Mouse (Mus musculus): Measurements from ENCODE around the gene Srsf2. TPM values are rescaled to one million over a fixed set of nuclear protein-coding genes. Genes with fewer than 3 reads are reported as not detected.
A peak's percentile ranks its signal among the peaks of the same experiment; 100 is the strongest.

Srsf2 gene
- polyA plus RNA-seq, 1 experiment from 2014 or later, result 1,163 TPM

DNA sequence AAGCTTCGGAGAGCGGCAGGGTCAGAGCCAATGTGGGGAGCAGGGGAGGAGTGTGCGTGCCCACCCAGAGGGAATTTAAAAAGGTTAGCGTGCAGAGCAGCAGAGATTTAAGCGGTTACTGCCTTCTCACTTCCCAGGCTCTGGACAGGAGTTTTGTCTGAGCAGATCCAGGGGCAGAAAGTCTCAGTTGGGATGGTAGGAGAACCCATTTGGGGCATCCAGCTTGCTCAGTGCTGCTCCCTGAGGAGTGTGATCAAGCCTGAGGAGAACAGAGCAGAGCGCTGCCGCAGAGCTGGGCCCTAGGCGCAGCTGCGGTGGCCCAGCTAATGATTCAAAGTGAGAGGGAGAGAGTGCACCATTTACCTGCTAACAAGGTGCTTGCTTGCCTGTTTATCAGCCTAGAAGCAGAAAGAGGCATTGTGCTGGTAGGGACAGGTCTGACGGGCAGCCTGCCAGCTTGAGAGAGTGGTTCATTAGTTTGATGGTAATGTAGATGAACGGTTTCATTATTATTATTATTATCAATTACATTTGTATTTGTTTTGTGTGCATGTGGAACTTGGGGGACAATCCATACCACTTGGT is 44.0 kb downstream of the Srsf2 start:
- ATAC-seq (replicated peaks; ENCODE audit: insufficient number of reproducible peaks, low FRiP score, low TSS enrichment, low read depth) (no peak), DNase-seq (ENCODE audit: low spot score) (no peak)
- no peaks in the 10 kb centered on the region for H3K36me3 ChIP-seq (replicated peaks; ENCODE audit: control insufficient read depth, insufficient read depth, low read depth, low read length)
- H3K9ac ChIP-seq (replicated peaks; ENCODE audit: low read length), result no peak overlapping the region
- H3K4me1 ChIP-seq (ENCODE audit: control insufficient read depth, insufficient read depth, low read length), result peaks cover 16% of the 10 kb centered on the region
- no peak overlapping the region for H3K4me3 ChIP-seq (ENCODE audit: low read depth, low read length)
- no peak overlapping the region for H3K27ac ChIP-seq (replicated peaks; ENCODE audit: low read depth, low read length)
- H3K27me3 ChIP-seq (ENCODE audit: control insufficient read depth, insufficient read depth, low read length), result no peaks in the 10 kb centered on the region
- WGBS, result 78% methylated on average over 11 of the region's 11 CpGs
- no peaks in the 10 kb centered on the region for H3K9me3 ChIP-seq (replicated peaks; ENCODE audit: control insufficient read depth, low read length)
- H3K4me2 ChIP-seq (ENCODE audit: low read depth, low read length), result no peak overlapping the region

DNA sequence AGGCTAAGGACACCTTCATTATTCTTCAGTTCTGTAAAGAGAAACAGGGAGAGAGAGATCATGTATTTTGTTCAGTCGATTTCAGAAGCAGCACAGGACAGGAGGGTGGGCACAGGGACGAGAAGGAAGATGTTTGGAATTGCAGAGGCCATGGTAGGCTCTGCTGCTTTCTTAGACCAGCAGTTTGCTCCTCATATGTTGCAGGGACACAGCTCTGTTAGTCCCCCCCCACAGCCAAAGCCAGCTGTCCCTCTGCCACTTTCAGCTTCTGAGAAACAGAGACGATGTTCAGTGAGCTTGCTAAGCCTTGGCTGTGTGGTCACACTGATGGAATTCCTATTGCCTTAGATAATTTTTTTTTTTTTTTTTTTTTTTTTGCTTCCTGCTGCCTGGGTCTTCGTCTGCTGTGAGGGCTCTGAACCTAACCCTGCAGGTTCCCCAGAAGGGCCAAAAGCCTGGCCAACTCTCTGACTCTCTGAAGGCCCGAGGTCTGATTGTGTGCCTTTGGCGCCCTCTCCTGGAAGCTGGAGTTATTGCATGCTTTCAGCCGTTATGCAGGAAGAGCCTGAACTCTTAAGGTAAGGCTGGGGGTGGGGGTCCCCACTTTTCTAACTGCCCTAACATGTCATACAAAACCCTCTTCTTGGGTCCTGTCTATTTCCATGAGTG is 44.8 kb downstream of the Srsf2 start:
- peak; percentile 91 for DNase-seq (ENCODE audit: low spot score)
- Histone ChIP-seq H3K36me3 (replicated peaks; ENCODE audit: control insufficient read depth, insufficient read depth, low read depth, low read length) (no peaks in the 10 kb centered on the region), H3K4me2 (ENCODE audit: low read depth, low read length) (no peak overlapping the region), H3K27me3 (ENCODE audit: control insufficient read depth, insufficient read depth, low read length) (no peaks in the 10 kb centered on the region), H3K9me3 (replicated peaks; ENCODE audit: control insufficient read depth, low read length) (no peaks in the 10 kb centered on the region), H3K4me1 (ENCODE audit: control insufficient read depth, insufficient read depth, low read length) (peaks cover 8% of the 10 kb centered on the region), H3K27ac (replicated peaks; ENCODE audit: low read depth, low read length) (no peak overlapping the region), H3K9ac (replicated peaks; ENCODE audit: low read length) (no peak overlapping the region), H3K4me3 (ENCODE audit: low read depth, low read length) (no peak overlapping the region)
- no peak for ATAC-seq (replicated peaks; ENCODE audit: insufficient number of reproducible peaks, low FRiP score, low TSS enrichment, low read depth)
- WGBS, result 25% methylated on average over 7 of the region's 7 CpGs

DNA sequence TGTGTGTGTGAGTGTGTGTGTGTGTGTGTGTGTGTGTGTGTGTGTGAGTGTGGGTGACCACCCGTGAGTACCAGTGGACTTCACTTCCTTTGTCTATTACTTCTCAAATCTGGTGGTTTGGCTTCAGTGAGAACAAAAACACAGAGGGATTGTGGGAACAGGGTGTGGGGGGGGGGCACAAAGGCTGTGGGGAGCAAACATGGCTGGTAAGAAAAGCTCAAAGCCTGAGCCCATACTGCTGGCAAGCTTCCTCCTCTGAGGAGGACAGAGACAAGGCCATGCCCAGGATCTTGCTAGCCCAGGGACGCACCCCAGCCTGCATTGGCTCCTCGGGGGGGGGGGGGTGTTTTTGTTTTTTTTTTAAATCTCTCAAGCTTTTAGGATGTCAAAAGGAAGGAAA is 45.4 kb downstream of the Srsf2 start:
- 84% methylated on average over 2 of the region's 3 CpGs for WGBS
- no peak overlapping the region for H3K27ac ChIP-seq (replicated peaks; ENCODE audit: low read depth, low read length)
- DNase-seq (ENCODE audit: low spot score), result no peak
- no peaks in the 10 kb centered on the region for H3K27me3 ChIP-seq (ENCODE audit: control insufficient read depth, insufficient read depth, low read length)
- H3K9ac ChIP-seq (replicated peaks; ENCODE audit: low read length), result no peak overlapping the region
- peaks cover 2% of the 10 kb centered on the region for H3K4me1 ChIP-seq (ENCODE audit: control insufficient read depth, insufficient read depth, low read length)
- H3K36me3 ChIP-seq (replicated peaks; ENCODE audit: control insufficient read depth, insufficient read depth, low read depth, low read length), result no peaks in the 10 kb centered on the region
- no peak overlapping the region for H3K4me2 ChIP-seq (ENCODE audit: low read depth, low read length)
- no peaks in the 10 kb centered on the region for H3K9me3 ChIP-seq (replicated peaks; ENCODE audit: control insufficient read depth, low read length)
- no peak overlapping the region for H3K4me3 ChIP-seq (ENCODE audit: low read depth, low read length)
- no peak for ATAC-seq (replicated peaks; ENCODE audit: insufficient number of reproducible peaks, low FRiP score, low TSS enrichment, low read depth)

DNA sequence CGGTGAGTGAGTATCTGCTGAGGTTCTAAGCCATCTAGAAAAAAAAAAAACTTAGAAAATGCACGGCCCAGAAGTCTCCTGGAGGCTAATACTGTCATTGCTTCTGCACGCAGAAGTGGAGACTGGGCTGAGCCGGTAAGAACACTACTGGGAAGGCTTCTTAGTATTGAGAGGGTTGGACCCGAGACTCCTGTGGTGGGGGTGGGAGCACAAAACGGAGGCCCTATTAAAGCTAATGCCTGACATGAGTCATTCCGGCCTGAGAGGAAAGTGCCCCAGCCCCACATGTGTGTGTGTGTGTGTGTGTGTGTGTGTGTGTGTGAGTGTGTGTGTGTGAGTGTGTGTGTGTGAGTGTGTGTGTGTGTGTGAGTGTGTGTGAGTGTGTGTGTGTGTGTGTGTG is 45.8 kb downstream of the Srsf2 start:
- H3K4me2 ChIP-seq (ENCODE audit: low read depth, low read length), result no peak overlapping the region
- H3K27me3 ChIP-seq (ENCODE audit: control insufficient read depth, insufficient read depth, low read length), result no peaks in the 10 kb centered on the region
- ATAC-seq (replicated peaks; ENCODE audit: insufficient number of reproducible peaks, low FRiP score, low TSS enrichment, low read depth) (no peak), DNase-seq (ENCODE audit: low spot score) (no peak)
- no peak overlapping the region for H3K4me3 ChIP-seq (ENCODE audit: low read depth, low read length)
- no peaks in the 10 kb centered on the region for H3K36me3 ChIP-seq (replicated peaks; ENCODE audit: control insufficient read depth, insufficient read depth, low read depth, low read length)
- no peak overlapping the region for H3K27ac ChIP-seq (replicated peaks; ENCODE audit: low read depth, low read length)
- H3K4me1 ChIP-seq (ENCODE audit: control insufficient read depth, insufficient read depth, low read length), result no peaks in the 10 kb centered on the region
- no peaks in the 10 kb centered on the region for H3K9me3 ChIP-seq (replicated peaks; ENCODE audit: control insufficient read depth, low read length)
- 65% methylated on average over 7 of the region's 7 CpGs for WGBS
- H3K9ac ChIP-seq (replicated peaks; ENCODE audit: low read length), result no peak overlapping the region

DNA sequence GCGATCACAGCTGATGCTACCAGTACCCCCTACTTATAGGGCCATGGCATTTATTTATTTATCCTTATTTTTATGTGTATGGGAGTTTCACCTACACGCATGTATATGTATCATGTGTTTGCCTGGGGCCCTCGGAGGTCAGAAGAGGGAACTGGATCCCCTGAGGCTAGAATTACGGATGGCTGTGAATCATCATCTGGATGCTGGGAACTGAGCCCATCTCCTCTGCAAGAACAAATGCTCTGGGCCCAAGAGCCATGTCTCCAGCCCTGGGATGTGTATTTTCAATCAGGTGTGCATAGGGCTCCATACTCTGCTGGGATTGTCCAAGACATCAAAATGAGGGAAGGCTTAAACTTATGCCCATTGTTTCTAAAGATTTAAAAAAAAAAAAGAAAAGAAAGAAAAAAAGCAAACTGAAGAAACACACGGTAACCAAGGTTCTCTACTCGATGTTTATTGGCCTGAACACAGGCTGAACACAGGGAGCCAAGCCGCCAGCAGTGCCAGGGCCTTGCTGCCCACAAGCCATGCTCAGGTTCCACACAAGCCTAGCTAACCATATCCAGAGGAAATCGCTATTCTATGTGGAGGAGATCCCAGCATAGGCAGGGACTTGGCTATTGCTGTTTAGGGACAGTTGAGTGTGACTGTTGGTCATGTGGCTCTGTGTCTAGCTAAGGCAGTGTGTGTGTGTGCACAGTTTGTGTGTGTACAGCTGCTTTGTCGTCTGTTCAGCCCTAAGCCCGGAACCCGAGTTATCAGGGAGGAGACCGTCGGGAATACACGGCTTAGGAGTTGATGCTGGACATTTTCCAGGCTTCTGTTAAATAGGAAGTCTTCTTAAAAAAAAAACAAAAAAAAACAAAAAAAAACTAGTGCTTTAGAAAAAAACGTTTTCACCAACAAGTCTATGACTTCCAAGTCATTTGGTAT is 46.5 kb downstream of the Srsf2 start:
- ATAC-seq (replicated peaks; ENCODE audit: insufficient number of reproducible peaks, low FRiP score, low TSS enrichment, low read depth) (no peak), DNase-seq (ENCODE audit: low spot score) (no peak)
- Histone ChIP-seq H3K9me3 (replicated peaks; ENCODE audit: control insufficient read depth, low read length) (no peaks in the 10 kb centered on the region), H3K9ac (replicated peaks; ENCODE audit: low read length) (no peak overlapping the region), H3K27me3 (ENCODE audit: control insufficient read depth, insufficient read depth, low read length) (no peaks in the 10 kb centered on the region), H3K27ac (replicated peaks; ENCODE audit: low read depth, low read length) (no peak overlapping the region), H3K36me3 (replicated peaks; ENCODE audit: control insufficient read depth, insufficient read depth, low read depth, low read length) (no peaks in the 10 kb centered on the region), H3K4me3 (ENCODE audit: low read depth, low read length) (no peak overlapping the region), H3K4me1 (ENCODE audit: control insufficient read depth, insufficient read depth, low read length) (no peaks in the 10 kb centered on the region), H3K4me2 (ENCODE audit: low read depth, low read length) (no peak overlapping the region)
- 81% methylated on average over 15 of the region's 15 CpGs for WGBS

DNA sequence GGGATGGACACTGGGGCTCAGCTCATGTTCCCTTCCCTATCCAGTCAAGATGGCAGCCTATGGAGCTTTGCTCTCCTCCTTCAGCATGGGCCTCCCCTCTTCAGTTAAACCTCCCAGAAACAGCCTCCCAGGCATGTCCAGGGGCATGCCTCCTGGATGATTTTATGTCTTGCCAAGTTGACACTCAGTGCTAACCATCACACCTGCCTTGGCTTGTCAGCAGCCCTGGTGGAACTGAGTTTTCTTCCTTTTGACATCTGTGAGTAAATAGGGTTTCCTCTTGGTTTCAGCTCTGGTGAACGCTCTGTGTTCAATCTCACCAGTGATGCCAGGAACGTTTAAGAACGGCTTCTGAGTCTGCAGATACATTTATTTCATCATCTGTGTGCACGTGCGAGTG is 50.2 kb downstream of the Srsf2 start:
- Histone ChIP-seq H3K36me3 (replicated peaks; ENCODE audit: control insufficient read depth, insufficient read depth, low read depth, low read length) (no peaks in the 10 kb centered on the region), H3K4me1 (ENCODE audit: control insufficient read depth, insufficient read depth, low read length) (no peaks in the 10 kb centered on the region), H3K9ac (replicated peaks; ENCODE audit: low read length) (no peak overlapping the region), H3K27ac (replicated peaks; ENCODE audit: low read depth, low read length) (no peak overlapping the region), H3K9me3 (replicated peaks; ENCODE audit: control insufficient read depth, low read length) (no peaks in the 10 kb centered on the region), H3K27me3 (ENCODE audit: control insufficient read depth, insufficient read depth, low read length) (no peaks in the 10 kb centered on the region), H3K4me3 (ENCODE audit: low read depth, low read length) (no peak overlapping the region), H3K4me2 (ENCODE audit: low read depth, low read length) (no peak overlapping the region)
- ATAC-seq (replicated peaks; ENCODE audit: insufficient number of reproducible peaks, low FRiP score, low TSS enrichment, low read depth) (no peak), DNase-seq (ENCODE audit: low spot score) (no peak)
- WGBS, result 87% methylated on average over 5 of the region's 5 CpGs

DNA sequence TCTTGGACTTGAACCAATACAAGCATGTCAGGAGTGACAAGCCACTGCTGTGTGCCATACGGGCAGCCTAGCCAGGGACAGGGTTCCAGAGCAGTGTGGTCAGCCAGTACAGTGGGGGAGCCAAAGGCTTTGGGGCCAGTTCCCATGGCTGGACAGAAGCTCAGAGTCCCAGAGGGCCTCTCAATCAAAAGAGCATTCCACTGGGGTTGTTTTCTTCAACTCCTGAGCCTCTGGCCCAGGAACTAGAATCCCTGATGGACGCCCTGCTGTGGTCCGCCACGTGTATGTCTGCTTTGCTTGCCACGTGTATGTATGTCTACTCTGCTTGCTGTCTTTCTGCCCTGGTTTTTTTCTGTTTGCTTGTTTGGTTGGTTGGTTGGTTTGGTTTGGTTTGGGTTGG is 51.8 kb downstream of the Srsf2 start:
- no peak overlapping the region for H3K27ac ChIP-seq (replicated peaks; ENCODE audit: low read depth, low read length)
- no peak for DNase-seq (ENCODE audit: low spot score)
- H3K9ac ChIP-seq (replicated peaks; ENCODE audit: low read length), result no peak overlapping the region
- H3K4me2 ChIP-seq (ENCODE audit: low read depth, low read length), result no peak overlapping the region
- no peaks in the 10 kb centered on the region for H3K36me3 ChIP-seq (replicated peaks; ENCODE audit: control insufficient read depth, insufficient read depth, low read depth, low read length)
- no peaks in the 10 kb centered on the region for H3K27me3 ChIP-seq (ENCODE audit: control insufficient read depth, insufficient read depth, low read length)
- H3K4me1 ChIP-seq (ENCODE audit: control insufficient read depth, insufficient read depth, low read length), result no peaks in the 10 kb centered on the region
- 67% methylated on average over 5 of the region's 5 CpGs for WGBS
- ATAC-seq (replicated peaks; ENCODE audit: insufficient number of reproducible peaks, low FRiP score, low TSS enrichment, low read depth), result no peak
- no peaks in the 10 kb centered on the region for H3K9me3 ChIP-seq (replicated peaks; ENCODE audit: control insufficient read depth, low read length)
- no peak overlapping the region for H3K4me3 ChIP-seq (ENCODE audit: low read depth, low read length)

All from embryonic facial prominence, embryonic 11.5 days (tissue).